Mouse (Mus musculus) liver, embryonic 14.5 days (tissue): ENCODE measurements at regions not wholly inside any gene's neighbourhood (a gene's known extent, or its start where the extent isn't known, plus 50 kb on each side); places are given as distances from the start of the nearest gene placed in this dataset.

Experiments used
- ATAC-seq: fragments of 200-750 bp; cut with Nextera tagmentation; 2 replicates; pipeline ENCODE4 v1.8.0; 2017; ENCODE audit warnings: moderate number of reproducible peaks, mild to moderate bottlenecking, moderate library complexity; ENCODE audit not compliant: insufficient read depth
- DNase-seq, 3 experiments: peaks; one replicate each; pipeline ENCODE4 v3.0.0-alpha.2; 2012 to 2013; ENCODE audit warnings: low read depth in 3 of 3, low spot score in 3 of 3
- H3K27ac ChIP-seq: fragments of 300-500 bp; sonication (generic); 2 replicates; pipeline ENCODE4 v1.5.1; 2014; ENCODE audit warnings: moderate library complexity, mild to moderate bottlenecking, control low read depth, inconsistent platforms
- H3K27me3 ChIP-seq: fragments of 300-500 bp; sonication (generic); 2 replicates; pipeline ENCODE4 v1.6.1; 2014; ENCODE audit warnings: mild to moderate bottlenecking, low read length, moderate library complexity; ENCODE audit not compliant: control insufficient read depth, insufficient read depth
- H3K36me3 ChIP-seq: fragments of 300-500 bp; sonication (generic); replicated peaks from 2 replicates; pipeline ENCODE4 v1.6.1; 2014; ENCODE audit warnings: low read depth; ENCODE audit not compliant: control insufficient read depth, insufficient read depth
- H3K4me1 ChIP-seq, 2 experiments: fragments of 200-500 bp in 1 of 2; fragments of 300-500 bp in 1 of 2; sonication (generic) in 1 of 2; replicated peaks; 2 replicates each; pipeline ENCODE4 v1.6.1; 2012 to 2014; ENCODE audit warnings: antibody characterized with exemption in 1 of 2, inconsistent platforms in 1 of 2, low read length in 1 of 2; ENCODE audit not compliant: control insufficient read depth in 2 of 2, insufficient read depth in 2 of 2
- H3K4me2 ChIP-seq: fragments of 300-500 bp; sonication (generic); 2 replicates; pipeline ENCODE4 v1.6.1; 2014; ENCODE audit warnings: low read depth, mild to moderate bottlenecking, control low read depth, moderate library complexity
- H3K4me3 ChIP-seq, 2 experiments: fragments of 200-500 bp in 1 of 2; fragments of 300-500 bp in 1 of 2; sonication (generic) in 1 of 2; 2 replicates each; pipeline ENCODE4 v1.5.1; 2012 to 2014; ENCODE audit warnings: low read depth in 2 of 2, low read length in 2 of 2, mild to moderate bottlenecking in 2 of 2, control low read depth in 1 of 2, inconsistent platforms in 1 of 2, moderate library complexity in 1 of 2; ENCODE audit not compliant: insufficient read depth in 1 of 2
- H3K9ac ChIP-seq: fragments of 300-500 bp; sonication (generic); replicated peaks from 2 replicates; pipeline ENCODE4 v1.6.1; 2014; ENCODE audit warnings: mild to moderate bottlenecking, control low read depth, moderate library complexity
- H3K9me3 ChIP-seq: fragments of 300-500 bp; sonication (generic); 2 replicates; pipeline ENCODE4 v1.6.1; 2016; ENCODE audit warnings: low read length, mixed read lengths; ENCODE audit not compliant: control insufficient read depth
- CTCF ChIP-seq: IDR thresholded peaks from 2 replicates; pipeline ENCODE4 v1.5.1; 2016; ENCODE audit warnings: antibody characterized with exemption, low read depth, control low read depth
- EP300 ChIP-seq: IDR thresholded peaks from 2 replicates; pipeline ENCODE4 v1.6.1; 2016; ENCODE audit warnings: antibody characterized with exemption, low read depth
- WGBS: fragments of 180-500 bp; shearing (Covaris S2); extraction: QIAGEN DNeasy Blood & Tissue Kit; methylation state at CpG from one replicate; pipeline ENCODE4 v1.1.7; 2014; ENCODE audit not compliant: insufficient replicate concordance; 5-methylcytosine and 5-hydroxymethylcytosine counted together

- no peaks in the 10 kb centered on the region for H3K4me1 ChIP-seq
- H3K4me2 ChIP-seq: no peak overlapping the region
- no peak overlapping the region for H3K27ac ChIP-seq
- no peak overlapping the region for H3K9ac ChIP-seq
- TF ChIP-seq EP300 (no peak), CTCF (no peak)
- DNase-seq (no peak), ATAC-seq (no peak)
- no peaks in the 10 kb centered on the region for H3K36me3 ChIP-seq
- H3K9me3 ChIP-seq: no peaks in the 10 kb centered on the region
- no peak overlapping the region for H3K4me3 ChIP-seq
- no peaks in the 10 kb centered on the region for H3K27me3 ChIP-seq
Observed at GRCm38 (mm10) chr4:12285983-12286382, 114.2 kb upstream of the Fam92a start.

GRCm38 (mm10) chr4:12277949-12278348 lies 106.1 kb upstream of the Fam92a start:
- DNase-seq: no peak
- 37% methylated on average over 3 of the region's 3 CpGs for WGBS
- no peak overlapping the region for H3K9ac ChIP-seq

GRCm38 (mm10) chr4:12273369-12273768 lies 101.6 kb upstream of the Fam92a start:
- Histone ChIP-seq H3K36me3 (no peaks in the 10 kb centered on the region), H3K4me2 (no peak overlapping the region), H3K9ac (no peak overlapping the region), H3K4me1 (no peaks in the 10 kb centered on the region), H3K4me3 (no peak overlapping the region), H3K27me3 (no peaks in the 10 kb centered on the region), H3K27ac (no peak overlapping the region), H3K9me3 (no peaks in the 10 kb centered on the region)
- 72% methylated on average over 6 of the region's 6 CpGs for WGBS
- TF ChIP-seq EP300: no peak
- TF ChIP-seq CTCF: no peak
- DNase-seq: no peak
- no peak for ATAC-seq

More at GRCm38 (mm10) chr4:12277949-12278348, 106.1 kb upstream of the Fam92a start:
- Histone ChIP-seq H3K4me1 (no peaks in the 10 kb centered on the region), H3K27ac (no peak overlapping the region), H3K4me2 (no peak overlapping the region), H3K4me3 (no peak overlapping the region), H3K36me3 (no peaks in the 10 kb centered on the region), H3K27me3 (no peaks in the 10 kb centered on the region), H3K9me3 (no peaks in the 10 kb centered on the region)
- no peak for TF ChIP-seq CTCF
- no peak for TF ChIP-seq EP300
- ATAC-seq: no peak

GRCm38 (mm10) chr4:12272914-12273313 lies 101.1 kb upstream of the Fam92a start:
- Histone ChIP-seq H3K27me3 (no peaks in the 10 kb centered on the region), H3K4me3 (no peak overlapping the region), H3K4me2 (no peak overlapping the region), H3K4me1 (no peaks in the 10 kb centered on the region), H3K9me3 (no peaks in the 10 kb centered on the region), H3K36me3 (no peaks in the 10 kb centered on the region), H3K27ac (no peak overlapping the region), H3K9ac (no peak overlapping the region)
- ATAC-seq (no peak), DNase-seq (no peak)
- 57% methylated on average over 6 of the region's 6 CpGs for WGBS
- TF ChIP-seq CTCF (no peak), EP300 (no peak)

GRCm38 (mm10) chr4:12272378-12272777 lies 100.6 kb upstream of the Fam92a start:
- WGBS: 64% methylated on average over 6 of the region's 6 CpGs
- Histone ChIP-seq H3K4me3 (no peak overlapping the region), H3K4me2 (no peak overlapping the region), H3K27me3 (no peaks in the 10 kb centered on the region), H3K36me3 (no peaks in the 10 kb centered on the region), H3K27ac (no peak overlapping the region), H3K9me3 (no peaks in the 10 kb centered on the region), H3K4me1 (no peaks in the 10 kb centered on the region), H3K9ac (no peak overlapping the region)
- no peak for DNase-seq
- no peak for TF ChIP-seq EP300
- TF ChIP-seq CTCF: no peak
- ATAC-seq: no peak

DNA sequence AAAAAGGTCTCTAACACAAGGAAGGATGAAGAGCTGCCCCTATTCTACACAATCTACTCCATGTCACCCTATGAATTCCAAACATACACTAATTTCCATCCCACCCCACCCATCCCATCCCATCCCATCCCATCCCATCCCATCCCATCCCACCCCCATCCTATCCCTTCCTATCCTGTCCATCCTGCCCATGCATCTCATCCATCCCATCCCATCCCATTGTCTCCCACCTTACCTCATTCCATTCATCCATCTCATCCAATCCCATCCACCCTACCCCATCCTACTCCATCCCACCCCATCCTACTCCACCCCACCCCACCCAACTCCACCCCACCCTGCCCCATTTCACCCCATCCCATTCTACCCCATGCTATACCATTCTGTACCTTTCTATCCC lies 91.9 kb upstream of the Fam92a start:
- H3K4me3 ChIP-seq: no peak overlapping the region
- no peak for TF ChIP-seq EP300
- no peak for TF ChIP-seq CTCF
- DNase-seq (no peak), ATAC-seq (no peak)
- no peaks in the 10 kb centered on the region for H3K9me3 ChIP-seq
- H3K4me1 ChIP-seq: no peaks in the 10 kb centered on the region
- H3K27me3 ChIP-seq: no peaks in the 10 kb centered on the region
- H3K9ac ChIP-seq: no peak overlapping the region
- H3K4me2 ChIP-seq: no peak overlapping the region
- H3K36me3 ChIP-seq: no peaks in the 10 kb centered on the region
- H3K27ac ChIP-seq: no peak overlapping the region
